In genomic region chr16:32972535-32972934, GRCm38 (mm10) we compare ENCODE assay signal across 11 mouse cellular contexts. TPM values are rescaled to one million over a fixed set of nuclear protein-coding genes. Genes with fewer than 3 reads are reported as not detected.
A peak's percentile ranks its signal among the peaks of the same experiment; 100 is the strongest.
DNase-seq lines count a peak whose midpoint lies in the region; ATAC-seq and TF ChIP-seq lines count a peak whose summit lies in the region.
"Had no signal": no experiment of that assay in that cellular context is flagged by ENCODE, and none has a peak within 500 bp of the region (broad histone marks: within the 10 kb centered on the region; RNA-seq: fewer than 3 reads in every experiment).

No protein-coding gene starts in this region.

- no peak overlapping the region for H3K27ac ChIP-seq in liver, embryonic 16.5 days (ENCODE audit: low read length)
- H3K27ac ChIP-seq in layer of hippocampus, adult 2 months, result no peak overlapping the region
- H3K27ac ChIP-seq: heart, adult 2 months had no signal

- no peak overlapping the region for H3K4me2 ChIP-seq in liver, embryonic 16.5 days (ENCODE audit: low read depth, low read length)

- WGBS in liver, embryonic 16.5 days (ENCODE audit: insufficient replicate concordance), result 41% methylated on average over 5 of the region's 5 CpGs

- peaks cover 6% of the 10 kb centered on the region for H3K36me3 ChIP-seq in liver, embryonic 16.5 days (ENCODE audit: control insufficient read depth, insufficient read depth)

- ATAC-seq in liver, embryonic 16.5 days (ENCODE audit: low read depth), result peak; percentile 50; the same call in 1 of the 2 replicates
- ATAC-seq in megakaryocyte, adult 5-6 weeks (ENCODE audit: poor library complexity, severe bottlenecking), result peak; percentile 43; the same call in 1 of the 2 replicates
- ATAC-seq in erythroblast, adult 5-6 weeks (replicated peaks; ENCODE audit: low FRiP score, poor library complexity, severe bottlenecking), result no peak

- H3K9ac ChIP-seq in liver, embryonic 16.5 days (ENCODE audit: low read depth, low read length), result no peak overlapping the region

- TF ChIP-seq CTCF in layer of hippocampus, adult 2 months (conservative IDR thresholded peaks at IDR 0.05), result no peak

- no peak overlapping the region for H3K4me3 ChIP-seq in liver, embryonic 16.5 days (ENCODE audit: low read depth, low read length)
- H3K4me3 ChIP-seq in layer of hippocampus, adult 2 months, result no peak overlapping the region
- H3K4me3 ChIP-seq: heart, adult 2 months had no signal

- DNase-seq in liver, result no peak
- DNase-seq in CD8-positive naive resting alpha-beta T cell, adult 2 months (ENCODE audit: low read depth in 2 of 2, low spot score in 2 of 2), result peak; percentile 26 to 38
- DNase-seq in thymus, postnatal 36 days, result peak; percentile 24 to 55
- DNase-seq in layer of hippocampus, adult 2 months (ENCODE audit: low spot score in 2 of 2), result no peak
- DNase-seq: cerebellum, adult 18-20 months; heart, adult 2 months; heart, postnatal 10 days; kidney, postnatal 25 days had no signal

- no peaks in the 10 kb centered on the region for H3K27me3 ChIP-seq in liver, embryonic 16.5 days (ENCODE audit: control insufficient read depth, insufficient read depth, low read depth, low read length)

- no peaks in the 10 kb centered on the region for H3K9me3 ChIP-seq in liver, embryonic 16.5 days (replicated peaks; ENCODE audit: control insufficient read depth, low read length)

- peaks cover 3% of the 10 kb centered on the region; the same call in 1 of the 2 replicates for H3K4me1 ChIP-seq in liver, embryonic 16.5 days (ENCODE audit: control insufficient read depth, low read depth, low read length)

RNA-seq across cellular contexts. Expression of gene Lrch3, which starts 58.6 kb away (rescaled TPM):
- polyA plus RNA-seq in liver, embryonic 16.5 days (2015; fragmentation: Nextera tagmentation; extraction: Ambion mirVana), result 4.5 and 5.1 TPM in 2 replicates
- 24.5 and 34.7 TPM in 2 replicates for total RNA-seq in megakaryocyte, adult 5-6 weeks (2015)
- 23.9 and 35.6 TPM in 2 replicates for total RNA-seq in megakaryocyte, adult 5-6 weeks (2017)
- 10 to 100 TPM; 41.0 to 48.2 TPM for total RNA-seq in layer of hippocampus, adult 2 months (2021)
- total RNA-seq in erythroblast, adult 5-6 weeks (2015; ENCODE audit: low replicate concordance), result 9.8 and 10.2 TPM in 2 replicates
- total RNA-seq in erythroblast, adult 5-6 weeks (2017; ENCODE audit: low replicate concordance), result 7.4 and 18.0 TPM in 2 replicates

Comparison
In these comparisons a context has a peak if more than half of its experiments do, and no peak if none do; other contexts are left out.
1. DNase-seq: peak in CD8-positive naive resting alpha-beta T cell, adult 2 months (2 of 2) and thymus, postnatal 36 days (2 of 2); none in liver (single experiment) and layer of hippocampus, adult 2 months (0 of 2).